Mouse (Mus musculus) frontal cortex, postnatal 36 days (tissue): ENCODE results near the gene Dgkg.

Experiments used
- DNase-seq, 2 experiments: peaks; one replicate each; pipeline ENCODE4 v3.0.0; 2022; ENCODE audit warnings: low spot score in 2 of 2

Gene Dgkg

DNA sequence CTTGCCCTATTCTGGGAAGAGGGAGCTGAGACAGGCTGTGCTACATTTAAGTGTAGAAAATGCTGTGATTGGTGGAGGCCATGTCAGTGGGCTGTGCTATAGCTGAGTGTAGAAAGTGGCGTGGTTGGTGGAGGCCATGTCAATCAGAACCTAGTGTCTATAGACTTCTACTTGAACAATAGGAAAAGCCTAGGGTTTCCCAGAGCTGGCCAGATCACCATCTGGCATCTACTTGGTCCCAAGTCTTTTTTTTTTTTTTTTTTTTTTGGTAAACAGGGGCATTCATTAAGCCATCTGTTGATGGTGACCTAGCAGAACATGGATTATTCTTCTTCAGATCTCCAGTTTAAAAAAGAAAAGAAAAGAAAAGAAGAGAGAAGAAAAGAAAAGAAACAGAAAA, 60.6 kb downstream of the Dgkg start:
- DNase-seq = no peak

GRCm38 (mm10) chr16:22593907-22594306, 63.1 kb downstream of the Dgkg start:
- DNase-seq = no peak

DNA sequence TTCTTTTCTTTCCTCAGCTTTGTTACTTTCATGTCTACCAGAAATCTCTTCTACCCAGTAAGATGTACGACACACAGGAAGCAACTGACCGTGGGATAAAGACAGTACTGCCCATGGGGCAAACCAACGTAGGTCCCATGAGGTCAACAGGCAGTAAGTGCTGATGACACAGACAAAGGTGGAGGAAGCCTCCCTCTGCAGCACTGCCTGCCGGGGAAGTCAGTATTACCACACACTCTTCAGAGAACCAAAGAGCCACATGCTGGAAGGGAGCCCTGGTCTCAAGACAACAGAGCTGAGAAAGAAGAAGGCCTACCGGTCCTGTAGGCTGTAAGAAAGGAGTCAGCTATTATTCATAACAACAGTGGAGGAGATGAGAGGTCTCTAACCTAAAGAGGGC, 67.4 kb downstream of the Dgkg start:
- DNase-seq = no peak

GRCm38 (mm10) chr16:22586151-22586836, 70.7 kb downstream of the Dgkg start:
- no peak for DNase-seq

GRCm38 (mm10) chr16:22585523-22585922, 71.5 kb downstream of the Dgkg start:
- DNase-seq = no peak

DNA sequence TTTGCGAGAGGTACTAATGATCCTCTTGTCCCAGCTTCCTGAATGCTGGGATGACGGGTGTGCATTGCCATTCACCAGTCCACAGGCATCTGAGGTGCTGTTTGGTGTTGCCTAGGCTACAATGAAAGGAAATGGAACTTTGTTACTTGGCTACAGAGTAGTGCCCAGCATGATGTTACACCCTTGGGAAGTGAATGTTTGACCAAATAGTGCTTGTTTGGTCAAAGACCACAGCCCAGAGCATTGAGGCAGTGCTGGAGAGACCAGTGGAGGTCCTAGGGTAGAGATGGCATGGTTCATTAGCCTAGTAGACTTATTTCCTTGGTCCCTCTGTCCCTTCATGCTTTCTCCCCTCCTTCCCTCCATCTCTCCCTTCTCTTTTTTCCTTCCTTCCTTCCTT, 73.6 kb downstream of the Dgkg start:
- DNase-seq = no peak

DNA sequence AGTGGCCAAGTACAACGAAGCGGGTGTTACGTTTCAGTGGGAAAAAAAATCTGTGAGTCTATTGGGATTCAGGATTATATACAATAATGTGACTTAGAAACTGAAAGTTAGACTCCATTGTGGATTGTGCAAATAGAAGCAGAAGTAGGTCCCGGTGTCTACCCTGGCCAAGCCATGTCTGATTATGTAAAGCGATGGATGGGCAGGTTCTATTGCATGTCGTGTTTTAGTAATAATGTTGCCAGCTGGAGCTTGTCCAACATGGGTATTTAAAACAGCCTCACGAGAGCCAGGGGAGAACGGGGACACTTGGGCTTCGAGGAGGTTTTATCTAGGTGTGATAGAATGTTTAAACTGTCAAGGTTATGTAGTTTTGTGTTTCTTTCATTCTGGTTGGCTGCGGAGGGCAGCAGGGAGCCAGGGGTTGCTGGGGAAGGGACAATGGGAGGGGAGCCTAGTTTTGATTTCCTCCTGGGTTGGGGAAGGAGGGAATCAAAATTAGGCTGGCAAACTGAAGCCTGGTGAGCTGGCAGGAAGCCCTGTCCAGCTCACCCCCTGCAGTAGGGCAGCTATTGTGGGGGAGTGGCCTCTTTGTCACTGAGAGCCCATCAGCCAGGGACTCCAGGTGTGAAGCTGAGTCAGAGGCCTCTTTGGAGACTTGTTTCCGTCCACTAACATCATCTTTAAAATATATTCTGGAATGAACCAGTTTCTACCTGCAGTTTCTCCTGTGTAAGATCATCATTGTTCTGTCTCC, 74.7 kb downstream of the Dgkg start:
- no peak for DNase-seq

DNA sequence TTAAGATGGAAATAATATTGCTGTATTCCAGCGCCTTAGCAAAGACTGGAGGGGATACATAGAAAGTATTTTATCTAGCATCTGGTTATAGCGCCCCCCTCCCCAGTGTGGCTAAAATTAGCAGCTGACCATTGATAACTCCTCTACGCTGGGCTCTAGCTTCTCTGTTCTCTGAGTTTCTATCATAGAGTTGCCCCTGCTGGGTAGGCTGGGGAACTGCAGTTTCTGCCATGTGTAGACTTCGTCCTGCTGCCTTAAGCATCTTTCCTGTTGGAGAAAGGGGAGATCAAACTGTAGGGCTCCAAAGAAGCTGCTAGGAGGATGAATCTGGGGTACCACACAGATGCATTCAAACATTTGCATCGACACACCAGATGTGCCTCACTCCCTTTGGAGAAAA, 76.9 kb downstream of the Dgkg start:
- DNase-seq = no peak

- no peak for DNase-seq
These were observed 78.1 kb downstream of the Dgkg start for GRCm38 (mm10) chr16:22578883-22579282.

- DNase-seq = peak; percentile 20 to 40
These were observed 79.4 kb downstream of the Dgkg start for GRCm38 (mm10) chr16:22577656-22578055.

DNA sequence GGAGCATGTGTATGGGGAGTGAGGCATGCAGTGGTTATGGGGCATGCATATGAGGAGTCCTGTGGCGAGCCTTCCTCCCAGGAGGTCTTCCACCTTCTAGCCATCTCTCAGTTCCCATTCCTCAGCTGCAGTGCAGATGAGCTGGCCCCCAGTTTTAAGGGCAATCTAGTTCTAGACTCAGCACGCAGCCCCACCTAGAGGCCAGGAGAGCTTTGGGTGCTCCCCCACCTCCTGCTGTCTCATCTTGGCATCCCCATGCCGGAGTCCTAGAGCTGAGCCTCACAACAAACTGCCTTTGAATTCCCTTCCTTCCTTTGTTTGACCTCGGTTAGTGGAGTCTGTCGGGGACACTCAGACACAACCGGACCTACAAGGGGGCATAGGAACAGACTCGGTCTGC, 82.9 kb downstream of the Dgkg start:
- DNase-seq = no peak

GRCm38 (mm10) chr16:22572641-22573341, 84.2 kb downstream of the Dgkg start:
- no peak for DNase-seq

- DNase-seq = no peak
These were observed 92.1 kb downstream of the Dgkg start for GRCm38 (mm10) chr16:22564907-22565272.

DNA sequence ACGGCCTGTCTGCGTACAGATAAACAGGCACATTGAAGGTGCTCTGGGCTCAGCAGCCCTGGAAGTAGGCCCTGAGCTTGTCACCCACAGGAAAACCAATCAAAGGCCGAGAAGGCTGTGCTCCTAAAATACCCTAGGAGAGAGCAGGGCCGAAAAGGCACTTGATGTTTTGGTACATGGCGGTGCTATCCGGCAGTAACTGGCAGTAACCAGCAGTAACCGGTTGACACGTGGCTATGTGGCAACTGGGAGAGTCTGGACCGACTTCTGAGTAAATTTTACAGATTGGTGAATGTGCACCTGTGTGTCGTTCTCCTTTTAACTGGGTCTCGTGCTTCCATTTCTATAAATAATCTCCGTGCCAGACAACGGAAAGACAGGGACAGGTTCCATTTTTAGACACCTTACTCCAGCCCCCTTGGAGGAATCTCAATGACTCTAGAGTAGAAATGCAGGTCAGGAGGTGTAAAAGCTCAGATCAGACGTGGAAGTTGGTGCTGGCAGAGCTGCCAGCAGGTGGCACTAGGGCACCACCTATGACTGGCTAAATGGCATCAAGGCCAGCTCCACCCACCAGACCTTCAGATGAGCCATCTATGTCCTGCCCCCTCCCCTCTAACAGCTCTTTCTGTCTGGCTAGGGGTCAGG, 92.6 kb downstream of the Dgkg start:
- DNase-seq = peak; percentile 50 to 71

- DNase-seq = no peak
These were observed 93.4 kb downstream of the Dgkg start for GRCm38 (mm10) chr16:22563594-22563993.

GRCm38 (mm10) chr16:22554996-22555395, 102.0 kb downstream of the Dgkg start:
- DNase-seq = no peak

- DNase-seq = no peak
These were observed 104.7 kb downstream of the Dgkg start for GRCm38 (mm10) chr16:22552351-22552750.

DNA sequence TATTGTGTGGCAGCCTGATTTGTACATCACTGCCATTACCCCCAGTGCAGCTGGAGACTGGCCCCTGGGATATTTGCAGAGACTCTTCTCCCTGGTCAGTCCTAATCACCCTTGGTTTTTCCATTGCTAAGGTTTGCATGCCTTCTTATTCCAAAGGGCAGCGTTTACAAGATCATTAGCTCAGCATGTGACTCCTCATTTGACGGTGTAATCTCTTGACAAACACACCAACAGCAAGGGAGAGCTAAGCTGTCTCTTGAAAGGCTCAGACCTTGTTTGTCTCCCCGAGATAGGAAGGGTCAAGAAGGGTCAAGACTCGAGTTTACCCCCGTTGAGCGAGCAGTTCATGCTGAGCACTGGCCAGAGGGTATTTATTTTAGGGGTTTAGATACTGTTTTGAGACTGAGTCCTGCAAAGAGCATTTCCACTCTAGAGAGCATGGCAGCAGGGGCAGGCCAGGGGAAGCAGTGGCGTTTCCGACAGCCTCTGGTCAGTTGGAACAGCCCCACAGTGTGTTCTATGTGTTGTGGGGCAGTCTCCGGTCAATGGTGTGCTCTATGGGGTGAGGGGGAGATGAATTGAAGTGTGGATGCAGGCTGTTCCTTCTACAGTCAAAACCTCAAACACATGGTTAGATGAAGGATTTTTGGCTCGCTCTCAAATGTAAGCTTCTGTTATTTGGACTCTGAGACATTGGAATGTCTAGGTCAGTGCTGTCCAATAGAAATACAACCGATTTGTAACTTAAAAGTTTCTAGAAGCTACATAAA, 105.6 kb downstream of the Dgkg start:
- no peak for DNase-seq

- no peak for DNase-seq
These were observed 107.7 kb downstream of the Dgkg start for GRCm38 (mm10) chr16:22549346-22549745.

DNA sequence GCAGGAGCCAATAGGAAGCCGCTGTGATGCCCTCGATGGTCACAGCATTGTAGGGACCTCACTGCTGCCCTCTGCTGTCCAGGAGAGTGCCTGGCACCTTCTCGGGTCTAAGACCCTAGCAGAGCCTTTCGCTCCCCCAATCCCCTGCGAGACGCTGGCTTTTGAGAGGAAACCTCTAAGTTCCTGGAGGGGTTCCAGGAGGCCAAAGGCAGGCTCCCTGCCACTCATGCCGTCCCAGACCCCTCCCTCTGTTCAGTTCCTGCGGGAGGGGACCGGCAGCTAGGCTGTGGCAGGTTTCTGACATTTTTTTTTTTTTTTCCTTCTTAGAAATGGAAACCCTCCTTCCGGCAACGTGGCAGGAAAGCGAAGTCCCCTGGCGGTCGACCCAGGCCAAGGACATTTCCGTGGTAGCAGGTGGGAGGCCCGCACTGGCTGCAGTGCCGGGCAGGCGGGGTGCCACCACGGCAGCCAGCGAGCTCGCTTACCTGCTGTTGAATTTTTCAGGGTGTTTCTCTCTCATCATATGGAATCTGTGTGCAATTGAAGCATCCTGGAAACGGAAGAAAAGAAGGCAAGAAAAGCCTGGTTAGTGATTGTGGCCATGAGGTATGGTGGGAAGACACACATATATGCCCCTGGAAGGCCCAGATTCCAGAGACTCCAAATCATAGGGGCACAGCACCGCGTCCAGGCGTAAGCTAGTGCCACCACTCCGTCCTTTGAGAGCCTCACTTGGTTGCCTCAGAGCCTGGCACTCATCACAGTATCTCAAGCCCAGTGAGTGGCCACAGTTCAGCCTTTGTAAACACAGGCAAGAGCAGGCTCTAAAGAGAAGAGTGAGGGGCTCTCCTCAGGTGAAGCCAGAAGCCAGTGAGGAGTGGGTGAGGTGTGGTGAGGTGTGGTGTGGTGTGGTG, 108.6 kb downstream of the Dgkg start:
- DNase-seq = peak; percentile 83 to 88

- no peak for DNase-seq
These were observed 109.3 kb downstream of the Dgkg start for GRCm38 (mm10) chr16:22547741-22548140.
